Mouse (Mus musculus) heart, postnatal 0 days (tissue): ENCODE measurements at regions not wholly inside any gene's neighbourhood (a gene's known extent, or its start where the extent isn't known, plus 50 kb on each side); places are given as distances from the start of the nearest gene placed in this dataset.

ENCODE experiments used
- ATAC-seq: fragments of 200-750 bp; cut with Nextera tagmentation; 2 replicates; pipeline ENCODE4 v1.8.0; 2017; ENCODE audit warnings: low read depth, moderate number of reproducible peaks, moderate library complexity; ENCODE audit not compliant: insufficient read depth
- DNase-seq: peaks from one replicate; pipeline ENCODE4 v3.0.0-alpha.2; 2016; ENCODE audit warnings: low spot score
- H3K27ac ChIP-seq: fragments of 300-500 bp; sonication (generic); 2 replicates; pipeline ENCODE4 v1.5.1; 2014; ENCODE audit warnings: low read depth, mild to moderate bottlenecking
- H3K27me3 ChIP-seq: fragments of 300-500 bp; sonication (generic); 2 replicates; pipeline ENCODE4 v1.6.1; 2014; ENCODE audit warnings: low read length, mixed read lengths; ENCODE audit not compliant: control insufficient read depth, insufficient read depth
- H3K36me3 ChIP-seq: fragments of 300-500 bp; sonication (generic); replicated peaks from 2 replicates; pipeline ENCODE4 v1.6.1; 2014; ENCODE audit warnings: low read length, mixed read lengths; ENCODE audit not compliant: control insufficient read depth, insufficient read depth
- H3K4me1 ChIP-seq: fragments of 300-500 bp; sonication (generic); 2 replicates; pipeline ENCODE4 v1.6.1; 2014; ENCODE audit warnings: antibody characterized with exemption; ENCODE audit not compliant: control insufficient read depth, insufficient read depth
- H3K4me2 ChIP-seq: fragments of 300-500 bp; sonication (generic); 2 replicates; pipeline ENCODE4 v1.6.1; 2014; ENCODE audit warnings: low read depth, mild to moderate bottlenecking, low read length, moderate library complexity
- H3K4me3 ChIP-seq: fragments of 300-500 bp; sonication (generic); 2 replicates; pipeline ENCODE4 v1.5.1; 2014; ENCODE audit warnings: low read depth, low read length
- H3K9ac ChIP-seq: fragments of 300-500 bp; sonication (generic); replicated peaks from 2 replicates; pipeline ENCODE4 v1.6.1; 2014; ENCODE audit warnings: low read depth, low read length, mixed read lengths
- H3K9me3 ChIP-seq: fragments of 300-500 bp; sonication (generic); replicated peaks from 2 replicates; pipeline ENCODE4 v1.6.1; 2016; ENCODE audit warnings: low read length; ENCODE audit not compliant: control insufficient read depth
- CTCF ChIP-seq: IDR thresholded peaks from 2 replicates; pipeline ENCODE4 v1.5.1; 2016; ENCODE audit warnings: antibody characterized with exemption, control low read depth, low read depth
- EP300 ChIP-seq: IDR thresholded peaks from 2 replicates; pipeline ENCODE4 v1.6.1; 2016; ENCODE audit warnings: antibody characterized with exemption, low read depth
- WGBS: fragments of 180-500 bp; shearing (Covaris S2); extraction: QIAGEN DNeasy Blood & Tissue Kit; methylation state at CpG from one replicate; pipeline ENCODE4 v1.1.7; 2014; 5-methylcytosine and 5-hydroxymethylcytosine counted together

- no peak for DNase-seq
- no peak for ATAC-seq
- Histone ChIP-seq H3K27me3 (no peaks in the 10 kb centered on the region), H3K9ac (no peak overlapping the region), H3K4me1 (no peaks in the 10 kb centered on the region; the same call in 1 of the 2 replicates), H3K9me3 (no peaks in the 10 kb centered on the region; the same call in 1 of the 2 replicates), H3K4me2 (no peak overlapping the region), H3K4me3 (no peak overlapping the region), H3K36me3 (no peaks in the 10 kb centered on the region), H3K27ac (no peak overlapping the region)
- WGBS, result 51% methylated on average over 4 of the region's 4 CpGs
- TF ChIP-seq EP300, result no peak
- TF ChIP-seq CTCF, result no peak
Observed at GRCm38 (mm10) chr16:21286099-21286498, 81.5 kb downstream of the Ephb3 start.

GRCm38 (mm10) chr16:21289528-21289927 is 85.0 kb downstream of the Ephb3 start:
- H3K4me3 ChIP-seq, result no peak overlapping the region
- no peaks in the 10 kb centered on the region for H3K36me3 ChIP-seq
- ATAC-seq (no peak), DNase-seq (no peak)
- peaks cover 11% of the 10 kb centered on the region for H3K4me1 ChIP-seq
- no peaks in the 10 kb centered on the region for H3K27me3 ChIP-seq
- H3K27ac ChIP-seq, result no peak overlapping the region
- no peak for TF ChIP-seq EP300
- TF ChIP-seq CTCF, result no peak
- no peak overlapping the region for H3K4me2 ChIP-seq
- 45% methylated on average over 7 of the region's 7 CpGs for WGBS
- H3K9me3 ChIP-seq, result no peaks in the 10 kb centered on the region; the same call in 1 of the 2 replicates
- H3K9ac ChIP-seq, result no peak overlapping the region

- H3K4me2 ChIP-seq, result no peak overlapping the region
- DNase-seq, result no peak
- no peaks in the 10 kb centered on the region for H3K36me3 ChIP-seq
- TF ChIP-seq EP300 (no peak), CTCF (no peak)
- H3K27me3 ChIP-seq, result no peaks in the 10 kb centered on the region
- no peak overlapping the region for H3K9ac ChIP-seq
- no peaks in the 10 kb centered on the region; the same call in 1 of the 2 replicates for H3K9me3 ChIP-seq
- WGBS, result 43% methylated on average over 10 of the region's 11 CpGs
- no peak for ATAC-seq
- no peak overlapping the region for H3K4me3 ChIP-seq
- no peak overlapping the region for H3K27ac ChIP-seq
- peaks cover 33% of the 10 kb centered on the region for H3K4me1 ChIP-seq
Observed at GRCm38 (mm10) chr16:21293010-21293409, 88.5 kb downstream of the Ephb3 start.

GRCm38 (mm10) chr16:21293569-21293968 is 89.0 kb downstream of the Ephb3 start:
- Histone ChIP-seq H3K27me3 (no peaks in the 10 kb centered on the region), H3K4me2 (no peak overlapping the region), H3K4me3 (no peak overlapping the region), H3K4me1 (peaks cover 33% of the 10 kb centered on the region), H3K9me3 (no peaks in the 10 kb centered on the region; the same call in 1 of the 2 replicates), H3K9ac (no peak overlapping the region), H3K36me3 (no peaks in the 10 kb centered on the region), H3K27ac (no peak overlapping the region)
- 21% methylated on average over 3 of the region's 3 CpGs for WGBS
- no peak for DNase-seq
- no peak for TF ChIP-seq EP300
- no peak for TF ChIP-seq CTCF
- ATAC-seq, result no peak

- H3K9me3 ChIP-seq, result no peaks in the 10 kb centered on the region
- 14% methylated on average over 9 of the region's 9 CpGs for WGBS
- no peaks in the 10 kb centered on the region for H3K36me3 ChIP-seq
- no peak overlapping the region for H3K4me2 ChIP-seq
- no peaks in the 10 kb centered on the region for H3K27me3 ChIP-seq
- no peak overlapping the region for H3K4me3 ChIP-seq
- TF ChIP-seq CTCF (0 out of 2 replicates have a peak, but pooled peaks have one; percentile 10), EP300 (no peak)
- ATAC-seq (peak; percentile 75), DNase-seq (peak; percentile 58)
- H3K4me1 ChIP-seq, result peaks cover 33% of the 10 kb centered on the region
- H3K27ac ChIP-seq, result no peak overlapping the region
- no peak overlapping the region for H3K9ac ChIP-seq
Observed at GRCm38 (mm10) chr16:21294677-21295411, 90.3 kb downstream of the Ephb3 start.
